ENCODE assay signal across 23 mouse cellular contexts in the genomic region with DNA sequence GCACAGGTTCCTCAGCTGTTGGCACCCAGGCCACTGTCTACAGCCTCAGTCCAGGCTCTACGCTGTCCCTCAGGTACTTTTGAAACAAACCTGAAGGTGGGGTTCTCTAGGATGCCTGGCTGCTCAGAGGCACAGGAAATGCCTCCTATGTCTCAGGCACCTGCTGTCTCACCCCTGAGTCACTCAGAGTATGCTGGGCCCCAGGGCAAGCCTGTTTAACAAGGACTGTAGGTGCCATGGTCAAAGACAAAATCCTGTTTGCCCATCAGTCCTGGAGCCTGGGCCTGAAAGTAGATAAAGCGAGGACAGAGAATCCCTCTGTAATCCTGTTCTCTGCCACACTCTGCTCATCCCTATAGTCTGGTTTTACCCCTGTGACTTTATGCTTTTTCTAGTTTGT.
"Had no signal": no experiment of that assay in that cellular context is flagged by ENCODE, and none has a peak within 500 bp of the region (broad histone marks: within the 10 kb centered on the region; RNA-seq: fewer than 3 reads in every experiment).

No protein-coding gene starts in this region.

- H3K4me1 ChIP-seq: midbrain, embryonic 12.5 days; midbrain, embryonic 15.5 days; neural tube, embryonic 12.5 days; neural tube, embryonic 15.5 days had no signal

- H3K27ac ChIP-seq: limb, embryonic 12.5 days; limb, embryonic 15.5 days; liver, embryonic 14.5 days; midbrain, embryonic 12.5 days; midbrain, embryonic 15.5 days; neural tube, embryonic 12.5 days; neural tube, embryonic 15.5 days; stomach, embryonic 15.5 days had no signal

- H3K4me2 ChIP-seq: limb, embryonic 12.5 days; limb, embryonic 15.5 days; liver, embryonic 11.5 days; lung, embryonic 14.5 days; midbrain, embryonic 12.5 days; midbrain, embryonic 15.5 days; neural tube, embryonic 12.5 days; neural tube, embryonic 15.5 days; stomach, embryonic 15.5 days had no signal

- DNase-seq: kidney, adult 18-20 months; kidney, adult 9 months; kidney, postnatal 14 days; kidney, postnatal 4 days; left cerebral cortex, postnatal 4 days; liver, postnatal 0 days; lung, embryonic 14.5 days; lung, postnatal 14 days; lung, postnatal 4 days; retina, postnatal 1 day; right cerebral cortex, postnatal 25 days; spleen, adult 18-20 months; thymus, postnatal 25 days had no signal

- ATAC-seq: inflammation-experienced regulatory T-cells, adult 6 months; liver, postnatal 0 days; midbrain, embryonic 15.5 days had no signal

- H3K9me3 ChIP-seq: limb, embryonic 12.5 days; limb, embryonic 15.5 days; midbrain, embryonic 12.5 days; midbrain, embryonic 15.5 days; neural tube, embryonic 12.5 days; neural tube, embryonic 15.5 days; stomach, embryonic 15.5 days had no signal

- H3K4me3 ChIP-seq: limb, embryonic 12.5 days; limb, embryonic 15.5 days; midbrain, embryonic 12.5 days; midbrain, embryonic 15.5 days; neural tube, embryonic 12.5 days; neural tube, embryonic 15.5 days; stomach, embryonic 15.5 days had no signal

- H3K9ac ChIP-seq: limb, embryonic 12.5 days; limb, embryonic 15.5 days; liver, embryonic 14.5 days; liver, postnatal 0 days; lung, embryonic 14.5 days; midbrain, embryonic 12.5 days; midbrain, embryonic 15.5 days; neural tube, embryonic 12.5 days; neural tube, embryonic 15.5 days; stomach, embryonic 15.5 days had no signal

- H3K36me3 ChIP-seq: limb, embryonic 12.5 days; limb, embryonic 15.5 days; midbrain, embryonic 12.5 days; midbrain, embryonic 15.5 days; neural tube, embryonic 12.5 days; neural tube, embryonic 15.5 days; stomach, embryonic 15.5 days had no signal

- H3K27me3 ChIP-seq: limb, embryonic 15.5 days; midbrain, embryonic 12.5 days; midbrain, embryonic 15.5 days; neural tube, embryonic 12.5 days; neural tube, embryonic 15.5 days; stomach, embryonic 15.5 days had no signal
